Mouse (Mus musculus): ENCODE data around the gene Grin1. TPM values are rescaled to one million over a fixed set of nuclear protein-coding genes. Genes with fewer than 3 reads are reported as not detected.
A peak's percentile ranks its signal among the peaks of the same experiment; 100 is the strongest.

Grin1 gene
- total RNA-seq (2021): 100 to 1,000 TPM; 451 to 471 TPM

GRCm38 (mm10) chr2:25318971-25319773 is at the start of gene Grin1:
Grin1 (minus strand) TSS chr2:25319187.
- DNase-seq (ENCODE audit: low spot score in 2 of 2): peak; percentile 87 to 91
- intact Hi-C loops (cut with DNase I): loop anchor here (1.0 kb wide), 1 partner anchor 84 kb away; no protein-coding TSS in a partner anchor

- peak; percentile 50 to 60 for DNase-seq (ENCODE audit: low spot score in 2 of 2)
- intact Hi-C loops (cut with DNase I): no loop called here
Observed at GRCm38 (mm10) chr2:25365091-25365761, 46.2 kb upstream of the Grin1 start, which contains the start of gene Uap1l1. Uap1l1 (minus strand) TSS chr2:25365682.

GRCm38 (mm10) chr2:25364761-25365090 is 45.7 kb upstream of the Grin1 start:
- intact Hi-C loops (cut with DNase I): no loop called here
- no peak for DNase-seq (ENCODE audit: low spot score in 2 of 2)

GRCm38 (mm10) chr2:25364313-25364712 is 45.3 kb upstream of the Grin1 start:
- DNase-seq (ENCODE audit: low spot score in 2 of 2): no peak
- intact Hi-C loops (cut with DNase I): no loop called here

GRCm38 (mm10) chr2:25363478-25364178 is 44.6 kb upstream of the Grin1 start:
- intact Hi-C loops (cut with DNase I): no loop called here
- no peak for DNase-seq (ENCODE audit: low spot score in 2 of 2)

GRCm38 (mm10) chr2:25359848-25360247 is 40.9 kb upstream of the Grin1 start:
- intact Hi-C loops (cut with DNase I): no loop called here

GRCm38 (mm10) chr2:25356208-25357079 is 37.5 kb upstream of the Grin1 start, which contains the start of gene Dpp7:
Dpp7 (minus strand) TSS chr2:25356359.
- DNase-seq (ENCODE audit: low spot score in 2 of 2): peak; percentile 79 to 80
- intact Hi-C loops (cut with DNase I): no loop called here

More at GRCm38 (mm10) chr2:25359848-25360247, 40.9 kb upstream of the Grin1 start:
- DNase-seq (ENCODE audit: low spot score in 2 of 2): no peak

- intact Hi-C loops (cut with DNase I): no loop called here
- DNase-seq (ENCODE audit: low spot score in 2 of 2): no peak
Observed at GRCm38 (mm10) chr2:25355419-25356066, 36.6 kb upstream of the Grin1 start.

- intact Hi-C loops (cut with DNase I): no loop called here
- no peak for DNase-seq (ENCODE audit: low spot score in 2 of 2)
Observed at GRCm38 (mm10) chr2:25354211-25354610, 35.2 kb upstream of the Grin1 start.

- no peak for DNase-seq (ENCODE audit: low spot score in 2 of 2)
- intact Hi-C loops (cut with DNase I): no loop called here
Observed at GRCm38 (mm10) chr2:25350701-25351100, 31.7 kb upstream of the Grin1 start.

GRCm38 (mm10) chr2:25349499-25349898 is 30.5 kb upstream of the Grin1 start:
- intact Hi-C loops (cut with DNase I): no loop called here
- no peak for DNase-seq (ENCODE audit: low spot score in 2 of 2)

- intact Hi-C loops (cut with DNase I): no loop called here
- DNase-seq (ENCODE audit: low spot score in 2 of 2): no peak
Observed at GRCm38 (mm10) chr2:25348162-25348561, 29.2 kb upstream of the Grin1 start.

GRCm38 (mm10) chr2:25338303-25338702 is 19.3 kb upstream of the Grin1 start:
- no peak for DNase-seq (ENCODE audit: low spot score in 2 of 2)
- intact Hi-C loops (cut with DNase I): no loop called here

- DNase-seq (ENCODE audit: low spot score in 2 of 2): no peak
- intact Hi-C loops (cut with DNase I): loop anchor here (5.0 kb wide), 1 partner anchor 61 kb away; the partner anchor contains the start of genes Anapc2 and Ssna1
Observed at GRCm38 (mm10) chr2:25333569-25333968, 14.6 kb upstream of the Grin1 start.

- DNase-seq (ENCODE audit: low spot score in 2 of 2): peak; percentile 100
- intact Hi-C loops (cut with DNase I): loop anchor here (5.0 kb wide), 1 partner anchor 60 kb away; the partner anchor contains the start of genes Anapc2 and Ssna1
Observed at GRCm38 (mm10) chr2:25332286-25333160, 13.5 kb upstream of the Grin1 start, which contains the start of gene Man1b1. Man1b1 (plus strand) TSS chr2:25332338.

GRCm38 (mm10) chr2:25331470-25331869 is 12.5 kb upstream of the Grin1 start:
- intact Hi-C loops (cut with DNase I): loop anchor here (5.0 kb wide), 1 partner anchor 59 kb away; the partner anchor contains the start of genes Anapc2 and Ssna1

GRCm38 (mm10) chr2:25328440-25328839 is 9.5 kb upstream of the Grin1 start:
- DNase-seq (ENCODE audit: low spot score in 2 of 2): no peak
- intact Hi-C loops (cut with DNase I): no loop called here

More at GRCm38 (mm10) chr2:25331470-25331869, 12.5 kb upstream of the Grin1 start:
- no peak for DNase-seq (ENCODE audit: low spot score in 2 of 2)
